Mouse (Mus musculus) brain, embryonic 14.5 days (tissue): ENCODE data around the gene Rab43. TPM values are rescaled to one million over a fixed set of nuclear protein-coding genes. Genes with fewer than 3 reads are reported as not detected.

ENCODE experiments used
- DNase-seq: peaks from one replicate; pipeline ENCODE4 v3.0.0-alpha.2; 2011; ENCODE audit warnings: low read depth
- CTCF ChIP-seq: fragments of 200-500 bp; IDR thresholded peaks from 2 replicates; pipeline ENCODE4 v1.5.1; 2012; ENCODE audit warnings: inconsistent platforms, mild to moderate bottlenecking, moderate library complexity, borderline replicate concordance; ENCODE audit not compliant: insufficient read depth, insufficient read length; ENCODE audit errors: extremely low read depth
- POLR2A ChIP-seq: fragments of 200-500 bp; IDR thresholded peaks from 2 replicates; pipeline ENCODE4 v1.6.1; 2012; ENCODE audit warnings: mild to moderate bottlenecking, inconsistent platforms, borderline replicate concordance; ENCODE audit not compliant: poor library complexity, insufficient read depth, insufficient read length, severe bottlenecking; ENCODE audit errors: extremely low read depth
- polyA plus RNA-seq: library from polyadenylated mRNA; depleted of rRNA; stranded (reverse); fragments of >200 nt; gene quantifications from 2 replicates; pipeline ENCODE4 v1.2.3, GENCODE M21; 2012; rRNA removed

The Rab43 gene
- polyA plus RNA-seq, 1 experiment: 13.4 TPM

DNA sequence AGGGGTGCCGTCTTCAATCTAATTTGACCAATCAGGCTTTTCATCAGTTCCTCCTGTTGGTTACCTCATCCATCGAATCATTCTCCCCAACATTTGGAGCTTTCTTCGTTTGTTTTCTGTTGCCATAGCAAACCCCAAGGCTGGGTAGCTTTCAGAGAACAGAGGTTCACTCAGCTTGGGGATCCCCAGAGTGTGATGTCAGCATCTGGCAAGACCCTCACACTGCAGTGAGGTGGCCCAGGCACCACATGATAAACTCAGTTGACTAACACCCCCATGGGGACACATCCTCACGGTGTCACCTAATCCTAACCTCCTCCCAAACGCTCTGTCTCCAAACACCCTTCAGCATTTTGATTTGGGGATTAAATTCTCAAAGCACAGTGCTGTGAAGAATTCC, 68.7 kb downstream of the Rab43 start:
- TF ChIP-seq CTCF (no peak), POLR2A (no peak)
- DNase-seq: no peak

DNA sequence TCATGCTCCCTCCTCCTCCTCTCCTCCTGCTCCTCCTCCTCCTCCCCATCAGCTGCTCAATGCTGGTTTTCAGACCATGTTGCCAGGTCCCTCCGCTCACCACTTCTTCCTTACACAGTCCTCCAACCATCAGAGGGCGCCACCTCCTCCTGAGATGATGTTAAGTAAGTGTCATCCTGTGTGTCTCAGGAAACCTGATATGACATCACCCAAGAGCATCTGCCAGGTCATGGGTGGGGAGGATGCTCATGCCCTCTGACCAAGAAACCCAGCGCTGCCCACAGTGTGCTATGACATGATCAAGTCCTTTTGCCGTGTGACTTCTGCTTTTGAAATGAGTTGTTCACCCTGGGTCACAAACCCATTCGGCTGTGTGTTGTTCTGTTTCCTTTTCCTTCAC, 69.2 kb downstream of the Rab43 start:
- DNase-seq: no peak
- no peak for TF ChIP-seq CTCF
- no peak for TF ChIP-seq POLR2A

DNA sequence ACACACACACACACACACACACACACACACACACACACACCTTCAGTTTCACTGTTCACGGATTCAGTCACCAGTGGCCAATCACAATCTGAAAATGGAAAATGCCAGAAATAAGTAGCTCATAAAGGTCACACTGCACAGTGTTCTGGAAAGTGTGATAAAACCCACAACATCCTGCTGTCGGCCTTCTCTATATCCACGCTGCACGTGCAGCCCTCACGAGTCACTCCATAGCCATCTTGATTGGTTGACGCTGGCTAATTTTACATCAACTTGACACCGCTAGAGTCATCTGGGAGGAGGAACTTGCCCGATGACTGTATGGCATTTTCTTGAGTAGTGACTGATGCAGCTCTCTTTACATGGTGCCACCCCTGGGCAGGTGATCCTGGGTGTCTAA, 70.0 kb downstream of the Rab43 start:
- TF ChIP-seq CTCF: no peak
- no peak for DNase-seq

DNA sequence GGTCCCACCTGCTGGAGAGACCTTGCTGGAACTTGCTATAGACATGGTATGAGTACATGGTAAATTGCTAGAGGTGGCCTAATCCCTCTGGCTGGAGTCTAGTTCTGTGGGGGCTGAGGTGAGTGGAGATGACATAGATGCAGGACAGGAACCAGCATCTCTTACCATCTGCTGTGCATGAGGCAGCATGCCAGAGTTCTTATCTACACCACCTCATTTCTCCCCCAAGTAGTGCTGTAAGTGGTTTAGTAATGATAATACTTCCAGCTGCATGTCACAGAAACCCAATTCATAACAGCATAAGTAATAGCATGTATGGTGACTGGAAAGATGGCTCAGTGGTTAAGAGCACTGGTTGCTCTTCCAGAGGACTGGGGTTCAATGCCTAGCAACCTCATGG, 71.5 kb downstream of the Rab43 start:
- TF ChIP-seq CTCF (no peak), POLR2A (no peak)
- no peak for DNase-seq

DNA sequence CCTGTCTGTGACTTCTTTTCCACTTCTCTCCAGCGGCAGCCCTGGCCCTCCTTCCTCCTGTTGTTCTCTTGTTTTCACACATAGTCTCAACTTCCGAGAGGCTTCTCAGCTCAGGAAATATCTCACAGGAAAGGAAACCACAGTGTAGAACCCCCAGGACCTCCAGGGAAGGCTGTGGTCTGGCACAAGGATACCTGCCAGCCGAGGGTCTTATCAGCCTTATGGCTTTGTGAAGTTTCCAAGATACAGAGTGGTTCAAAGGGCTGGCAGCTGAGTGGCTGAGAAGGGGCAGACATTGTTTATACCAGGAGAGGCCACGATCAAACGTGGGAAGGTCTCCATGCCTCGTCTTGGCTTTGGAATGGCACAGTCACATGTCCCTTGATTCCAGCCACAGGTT, 72.1 kb downstream of the Rab43 start:
- DNase-seq: no peak
- TF ChIP-seq CTCF: no peak
- no peak for TF ChIP-seq POLR2A

Other genes with a start within 250 kb of the Rab43 start
- 2.4 TPM in 2 replicates for gene Prokr1, start 221.4 kb downstream of the Rab43 start, polyA plus RNA-seq
- 6.4 and 7.2 TPM in 2 replicates for gene Aplf, start 140.0 kb downstream of the Rab43 start, polyA plus RNA-seq
- 2.0 and 4.6 TPM in 2 replicates for gene Efcc1, start 81.3 kb downstream of the Rab43 start, polyA plus RNA-seq
- gene Gp9, start 34.1 kb downstream of the Rab43 start, polyA plus RNA-seq: 0.50 and 1.3 TPM in 2 replicates
- 5.9 and 6.8 TPM in 2 replicates for gene Gm45140, start 23.6 kb upstream of the Rab43 start, polyA plus RNA-seq
- 31.3 and 38.3 TPM in 2 replicates for gene Isy1, start 26.6 kb upstream of the Rab43 start, polyA plus RNA-seq
- gene Cnbp, start 38.9 kb upstream of the Rab43 start, polyA plus RNA-seq: 264 and 299 TPM in 2 replicates
- 78.3 and 121 TPM in 2 replicates for gene Copg1, start 75.7 kb upstream of the Rab43 start, polyA plus RNA-seq
- 35.5 and 38.2 TPM in 2 replicates for gene Hmces, start 101.8 kb upstream of the Rab43 start, polyA plus RNA-seq
- 153 and 175 TPM in 2 replicates for gene H1fx, start 169.5 kb upstream of the Rab43 start, polyA plus RNA-seq
- gene Rab7, start 233.1 kb upstream of the Rab43 start, polyA plus RNA-seq: 243 and 306 TPM in 2 replicates